Mouse (Mus musculus) megakaryocyte, embryonic 14.5 days (primary cell): ENCODE results near the gene Mdm1. TPM values are rescaled to one million over a fixed set of nuclear protein-coding genes. Genes with fewer than 3 reads are reported as not detected.
"Not testable (repeated sequence)": the region's sequence is repeated elsewhere in the genome, so short reads cannot be mapped to it uniquely, and the experiment has no call there.

Experiments used
- H3K27me3 ChIP-seq: replicated peaks from 2 replicates; pipeline ENCODE3; 2012; ENCODE audit warnings: inconsistent platforms
- H3K36me3 ChIP-seq: replicated peaks from 2 replicates; pipeline ENCODE3; 2012; ENCODE audit warnings: low read length, inconsistent platforms, mixed read lengths
- H3K4me1 ChIP-seq: 2 replicates; pipeline ENCODE4 v1.6.1; 2012; ENCODE audit warnings: inconsistent platforms
- H3K4me3 ChIP-seq: replicated peaks from 2 replicates; pipeline ENCODE3; 2012; ENCODE audit warnings: moderate library complexity, mild to moderate bottlenecking, inconsistent platforms
- H3K9me3 ChIP-seq: 2 replicates; pipeline ENCODE4 v1.6.1; 2012; ENCODE audit warnings: inconsistent platforms
- FLI1 ChIP-seq: IDR thresholded peaks from 2 replicates; pipeline ENCODE4 v1.6.1; 2012; ENCODE audit warnings: low read length, inconsistent platforms, mixed read lengths
- GATA1 ChIP-seq: IDR thresholded peaks from 3 replicates; pipeline ENCODE4 v1.6.1; 2012; ENCODE audit warnings: mixed read lengths, low read length, inconsistent platforms, borderline replicate concordance
- polyA plus RNA-seq: library from polyadenylated mRNA; stranded (reverse); fragments of >175 nt; gene quantifications from 2 replicates; pipeline ENCODE4 v1.2.3, GENCODE M21; 2012; ENCODE audit warnings: low replicate concordance; ENCODE audit not compliant: insufficient read depth

Gene Mdm1
- polyA plus RNA-seq, 1 experiment, result 54.4 TPM

- Histone ChIP-seq H3K27me3 (peaks cover 12% of the 10 kb centered on the region), H3K4me1 (peaks cover 31% of the 10 kb centered on the region)
- TF ChIP-seq FLI1 (no peak), GATA1 (no peak)
These were observed 37.7 kb downstream of the Mdm1 start for GRCm38 (mm10) chr10:118179265-118179664.

GRCm38 (mm10) chr10:118195150-118195549, 53.5 kb downstream of the Mdm1 start:
- H3K9me3 ChIP-seq, H3K4me3 ChIP-seq, H3K36me3 ChIP-seq, H3K4me1 ChIP-seq, H3K27me3 ChIP-seq: not testable (repeated sequence)

More at GRCm38 (mm10) chr10:118179265-118179664, 37.7 kb downstream of the Mdm1 start:
- H3K4me3 ChIP-seq, result no peak overlapping the region
- peaks cover 3% of the 10 kb centered on the region; the same call in 1 of the 2 replicates for H3K9me3 ChIP-seq
- no peaks in the 10 kb centered on the region for H3K36me3 ChIP-seq

- Histone ChIP-seq H3K4me3 (no peak within 1 kb of the TSS), H3K36me3 (no peaks in the 10 kb centered on the region), H3K4me1 (no peaks in the 10 kb centered on the region), H3K9me3 (no peaks in the 10 kb centered on the region), H3K27me3 (no peaks in the 10 kb centered on the region)
- no peak for TF ChIP-seq FLI1
- TF ChIP-seq GATA1, result no peak
These were observed 63.0 kb downstream of the Mdm1 start, which contains the start of gene Il22 for GRCm38 (mm10) chr10:118204642-118205041. Il22 (plus strand) TSS chr10:118204942.

- not testable (repeated sequence) for H3K4me3 ChIP-seq, H3K9me3 ChIP-seq, H3K27me3 ChIP-seq, H3K36me3 ChIP-seq, H3K4me1 ChIP-seq
These were observed 74.2 kb downstream of the Mdm1 start for GRCm38 (mm10) chr10:118215719-118216393.

Other genes with a start within 250 kb of the Mdm1 start
- not detected in 2 replicates for gene Il22, start 63.1 kb downstream of the Mdm1 start, polyA plus RNA-seq
- 0.16 TPM in 1 of 2 replicates, not detected in the other for gene Gm32717, start 99.0 kb downstream of the Mdm1 start, polyA plus RNA-seq
- gene Gm32802, start 116.9 kb downstream of the Mdm1 start, polyA plus RNA-seq, result 0.16 TPM in 1 of 2 replicates, not detected in the other
- gene Iltifb, start 153.2 kb downstream of the Mdm1 start, polyA plus RNA-seq, result not detected in 2 replicates
- gene Gm9040, start 185.2 kb downstream of the Mdm1 start, polyA plus RNA-seq, result not detected in 2 replicates
- gene Gm9044, start 190.6 kb downstream of the Mdm1 start, polyA plus RNA-seq, result not detected in 2 replicates
- not detected in 2 replicates for gene Gm9045, start 196.0 kb downstream of the Mdm1 start, polyA plus RNA-seq
- gene Gm9046, start 201.4 kb downstream of the Mdm1 start, polyA plus RNA-seq, result not detected in 2 replicates
- not detected in 2 replicates for gene Gm9048, start 206.9 kb downstream of the Mdm1 start, polyA plus RNA-seq
- gene Gm9049, start 212.3 kb downstream of the Mdm1 start, polyA plus RNA-seq, result not detected in 2 replicates